Mouse (Mus musculus) heart, embryonic 16.5 days (tissue): Measurements from ENCODE around the gene Zkscan5. TPM values are rescaled to one million over a fixed set of nuclear protein-coding genes. Genes with fewer than 3 reads are reported as not detected.
"Not testable (repeated sequence)": the region's sequence is repeated elsewhere in the genome, so short reads cannot be mapped to it uniquely, and the experiment has no call there.

Source experiments
- ATAC-seq: fragments of 200-750 bp; cut with Nextera tagmentation; replicated peaks from 2 replicates; pipeline ENCODE4 v1.8.0; 2017; ENCODE audit warnings: moderate number of reproducible peaks; ENCODE audit not compliant: insufficient read depth, low FRiP score; ENCODE audit errors: extremely low read depth
- H3K27ac ChIP-seq: fragments of 300-500 bp; sonication (generic); 2 replicates; pipeline ENCODE4 v1.5.1; 2014; ENCODE audit warnings: mild to moderate bottlenecking, low read length, control low read depth, moderate library complexity
- H3K27me3 ChIP-seq: fragments of 300-500 bp; sonication (generic); 2 replicates; pipeline ENCODE4 v1.6.1; 2014; ENCODE audit warnings: low read length, mixed read lengths; ENCODE audit not compliant: control insufficient read depth, insufficient read depth
- H3K36me3 ChIP-seq: fragments of 300-500 bp; sonication (generic); 2 replicates; pipeline ENCODE4 v1.6.1; 2014; ENCODE audit not compliant: control insufficient read depth, insufficient read depth
- H3K4me1 ChIP-seq: fragments of 300-500 bp; sonication (generic); 2 replicates; pipeline ENCODE4 v1.6.1; 2014; ENCODE audit warnings: low read length, mixed read lengths; ENCODE audit not compliant: control insufficient read depth, insufficient read depth
- H3K4me2 ChIP-seq: fragments of 300-500 bp; sonication (generic); 2 replicates; pipeline ENCODE4 v1.6.1; 2014; ENCODE audit warnings: low read depth, mild to moderate bottlenecking, control low read depth, low read length
- H3K4me3 ChIP-seq: fragments of 300-500 bp; sonication (generic); 2 replicates; pipeline ENCODE4 v1.5.1; 2014; ENCODE audit warnings: mild to moderate bottlenecking, control low read depth, low read length
- H3K9ac ChIP-seq: fragments of 300-500 bp; sonication (generic); 2 replicates; pipeline ENCODE4 v1.6.1; 2014; ENCODE audit warnings: low read length, control low read depth
- H3K9me3 ChIP-seq: fragments of 300-500 bp; sonication (generic); replicated peaks from 2 replicates; pipeline ENCODE4 v1.6.1; 2016; ENCODE audit warnings: low read length; ENCODE audit not compliant: control insufficient read depth
- WGBS: fragments of 180-500 bp; shearing (Covaris S2); extraction: QIAGEN DNeasy Blood & Tissue Kit; methylation state at CpG from one replicate; pipeline ENCODE4 v1.1.7; 2014; 5-methylcytosine and 5-hydroxymethylcytosine counted together
- polyA plus RNA-seq: library from polyadenylated mRNA; unstranded; fragments of >200 nt; fragmentation: Nextera tagmentation; extraction: Ambion mirVana; gene quantifications from 2 replicates; pipeline ENCODE4 v1.2.1, GENCODE M21; 2015

Zkscan5 gene
- polyA plus RNA-seq, 1 experiment from 2014 or later, result 9.8 TPM

GRCm38 (mm10) chr5:145218671-145219070, 14.3 kb downstream of the Zkscan5 start:
- Histone ChIP-seq H3K4me1 (no peaks in the 10 kb centered on the region), H3K4me3 (no peak overlapping the region), H3K4me2 (no peak overlapping the region), H3K9ac (no peak overlapping the region), H3K36me3 (peaks cover 39% of the 10 kb centered on the region), H3K27ac (no peak overlapping the region), H3K9me3 (no peaks in the 10 kb centered on the region), H3K27me3 (no peaks in the 10 kb centered on the region)
- WGBS, result 94% methylated on average over 20 of the region's 20 CpGs
- ATAC-seq, result no peak

DNA sequence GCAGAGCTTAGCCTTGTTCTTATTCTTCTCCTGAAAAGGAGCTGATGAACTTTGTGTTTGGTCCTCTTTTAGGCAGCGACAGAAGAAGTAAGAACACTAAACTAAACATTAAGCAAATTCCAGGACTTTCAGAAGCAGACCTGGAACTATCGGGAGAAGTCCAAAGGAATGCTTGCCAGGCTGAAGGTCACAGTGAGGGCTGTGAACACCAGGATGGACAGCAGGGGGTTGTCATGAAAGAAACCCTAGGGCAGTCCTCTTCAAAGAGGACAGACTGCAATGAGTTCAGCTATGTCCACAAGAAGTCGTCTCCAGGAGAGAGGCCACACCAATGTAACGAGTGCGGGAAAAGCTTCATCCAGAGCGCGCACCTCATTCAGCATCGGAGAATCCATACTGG, 15.6 kb downstream of the Zkscan5 start:
- no peak for ATAC-seq
- H3K27ac ChIP-seq, result no peak overlapping the region
- WGBS, result 89% methylated on average over 8 of the region's 8 CpGs

DNA sequence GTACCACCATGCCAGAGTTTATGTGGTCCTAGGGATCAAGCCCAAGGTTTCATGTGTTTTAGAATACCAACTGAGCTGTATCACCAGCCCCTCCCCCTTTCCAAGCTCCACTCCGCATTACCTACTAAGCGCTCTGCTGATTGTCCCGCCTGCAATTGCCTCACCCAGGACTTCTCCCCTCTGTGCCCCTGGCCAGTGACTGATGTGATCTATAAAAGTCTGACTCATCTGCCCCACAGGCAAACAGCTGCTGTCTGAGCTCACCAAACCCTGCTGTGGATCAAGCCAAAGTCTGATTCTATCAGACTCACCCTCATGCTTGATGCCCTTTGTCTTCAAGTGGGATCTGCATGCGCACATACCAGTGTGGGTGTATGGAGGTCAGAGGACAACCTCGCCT, 18.5 kb downstream of the Zkscan5 start:
- ATAC-seq, result no peak
- WGBS, result 86% methylated on average over 5 of the region's 5 CpGs

More for the DNA sequence above, 15.6 kb downstream of the Zkscan5 start:
- H3K4me1 ChIP-seq, result no peaks in the 10 kb centered on the region
- H3K4me3 ChIP-seq, result no peak overlapping the region
- H3K4me2 ChIP-seq, result no peak overlapping the region
- H3K9ac ChIP-seq, result no peak overlapping the region
- H3K27me3 ChIP-seq, result no peaks in the 10 kb centered on the region
- H3K9me3 ChIP-seq, result no peaks in the 10 kb centered on the region
- peaks cover 39% of the 10 kb centered on the region for H3K36me3 ChIP-seq

DNA sequence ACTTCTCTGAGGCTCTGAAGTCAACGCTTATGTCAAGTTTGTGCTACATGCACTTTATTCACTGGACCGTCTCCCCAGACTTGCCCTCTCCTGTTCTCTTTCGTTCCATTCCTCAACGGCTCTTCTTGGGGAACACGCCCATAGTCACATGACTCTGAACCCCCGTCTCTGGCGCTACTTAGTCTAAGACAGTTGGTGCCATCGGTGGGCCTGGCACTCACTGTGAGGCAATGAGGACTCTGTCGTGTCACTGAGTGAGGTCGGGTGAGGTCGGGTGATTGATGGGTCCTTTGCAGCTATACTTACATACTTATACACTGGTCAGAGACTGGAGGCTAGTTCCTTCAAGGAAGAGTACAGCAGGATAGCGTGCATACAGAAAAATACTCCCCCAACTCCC, 19.0 kb downstream of the Zkscan5 start:
- peaks cover 30% of the 10 kb centered on the region for H3K36me3 ChIP-seq
- H3K9me3 ChIP-seq, result no peaks in the 10 kb centered on the region
- no peak overlapping the region for H3K9ac ChIP-seq
- H3K27me3 ChIP-seq, result no peaks in the 10 kb centered on the region
- no peak overlapping the region for H3K4me2 ChIP-seq
- ATAC-seq, result no peak
- 80% methylated on average over 12 of the region's 12 CpGs for WGBS
- no peaks in the 10 kb centered on the region for H3K4me1 ChIP-seq
- no peak overlapping the region for H3K4me3 ChIP-seq
- H3K27ac ChIP-seq, result no peak overlapping the region

More for the DNA sequence above, 18.5 kb downstream of the Zkscan5 start:
- Histone ChIP-seq H3K4me3 (no peak overlapping the region), H3K9ac (no peak overlapping the region), H3K4me1 (no peaks in the 10 kb centered on the region), H3K27ac (no peak overlapping the region), H3K27me3 (no peaks in the 10 kb centered on the region), H3K36me3 (peaks cover 33% of the 10 kb centered on the region), H3K9me3 (no peaks in the 10 kb centered on the region), H3K4me2 (no peak overlapping the region)

GRCm38 (mm10) chr5:145226453-145226852, 22.1 kb downstream of the Zkscan5 start:
- H3K4me3 ChIP-seq, result no peak overlapping the region
- no peak overlapping the region for H3K9ac ChIP-seq
- peaks cover 7% of the 10 kb centered on the region for H3K36me3 ChIP-seq
- no peaks in the 10 kb centered on the region for H3K9me3 ChIP-seq
- H3K27me3 ChIP-seq, result no peaks in the 10 kb centered on the region
- no peak overlapping the region for H3K4me2 ChIP-seq
- 0 out of 2 replicates have a peak, but pooled peaks cover 6% of the 10 kb centered on the region for H3K4me1 ChIP-seq
- 53% methylated on average over 2 of the region's 2 CpGs for WGBS
- no peak for ATAC-seq
- H3K27ac ChIP-seq, result no peak overlapping the region

- not testable (repeated sequence) for ATAC-seq, H3K9me3 ChIP-seq, H3K4me3 ChIP-seq, H3K9ac ChIP-seq, H3K27me3 ChIP-seq, H3K4me2 ChIP-seq, H3K27ac ChIP-seq
- Histone ChIP-seq H3K36me3 (peaks cover 10% of the 10 kb centered on the region), H3K4me1 (peaks cover 14% of the 10 kb centered on the region)
- 69% methylated on average over 6 of the region's 6 CpGs for WGBS
Measured at GRCm38 (mm10) chr5:145229283-145229682, 24.9 kb downstream of the Zkscan5 start.

DNA sequence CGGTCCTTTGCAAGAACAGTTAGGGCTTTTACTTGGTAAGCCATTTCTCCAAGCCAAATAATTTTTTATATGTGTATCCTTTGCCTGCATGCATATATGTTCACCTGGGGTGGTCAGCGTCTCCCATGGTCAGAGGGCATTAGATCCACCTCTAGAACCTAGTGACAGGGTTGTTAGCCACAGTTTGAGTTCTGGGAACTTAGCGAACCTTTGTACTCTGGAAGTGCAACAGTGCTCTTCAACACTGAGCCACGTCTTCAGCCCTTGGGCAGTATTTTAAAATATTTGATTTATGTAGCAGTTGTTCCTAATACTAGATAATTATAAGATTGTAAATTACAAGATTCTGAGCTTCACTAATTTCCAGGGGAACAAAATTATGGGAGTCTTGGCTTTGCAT, 26.3 kb downstream of the Zkscan5 start:
- no peak for ATAC-seq
- whole genome bisulfite sequencing, result 90% methylated on average over 4 of the region's 4 CpGs
- peaks cover 14% of the 10 kb centered on the region for H3K4me1 ChIP-seq
- no peaks in the 10 kb centered on the region for H3K27me3 ChIP-seq
- no peaks in the 10 kb centered on the region for H3K9me3 ChIP-seq
- H3K4me2 ChIP-seq, result peak overlapping the region; percentile 88
- peak overlapping the region; percentile 100 for H3K4me3 ChIP-seq
- H3K9ac ChIP-seq, result peak overlapping the region; percentile 100
- peak overlapping the region; percentile 98 for H3K27ac ChIP-seq
- H3K36me3 ChIP-seq, result peaks cover 24% of the 10 kb centered on the region

GRCm38 (mm10) chr5:145231367-145231871, 27.1 kb downstream of the Zkscan5 start, which contains the start of gene Zfp655:
Gene Zfp655, plus strand, starts transcription at chr5:145231715.
- H3K4me1 ChIP-seq, result peaks cover 14% of the 10 kb centered on the region
- H3K9me3 ChIP-seq, result no peaks in the 10 kb centered on the region
- H3K36me3 ChIP-seq, result peaks cover 28% of the 10 kb centered on the region
- under 1% methylated on average over 41 of the region's 42 CpGs for WGBS
- H3K4me3 ChIP-seq, result peak within 1 kb of the TSS; percentile 100
- no peaks in the 10 kb centered on the region for H3K27me3 ChIP-seq
- H3K9ac ChIP-seq, result peak within 1 kb of the TSS; percentile 100
- ATAC-seq, result peak; percentile 98
- H3K4me2 ChIP-seq, result peak within 1 kb of the TSS; percentile 88
- peak within 1 kb of the TSS; percentile 98 for H3K27ac ChIP-seq

DNA sequence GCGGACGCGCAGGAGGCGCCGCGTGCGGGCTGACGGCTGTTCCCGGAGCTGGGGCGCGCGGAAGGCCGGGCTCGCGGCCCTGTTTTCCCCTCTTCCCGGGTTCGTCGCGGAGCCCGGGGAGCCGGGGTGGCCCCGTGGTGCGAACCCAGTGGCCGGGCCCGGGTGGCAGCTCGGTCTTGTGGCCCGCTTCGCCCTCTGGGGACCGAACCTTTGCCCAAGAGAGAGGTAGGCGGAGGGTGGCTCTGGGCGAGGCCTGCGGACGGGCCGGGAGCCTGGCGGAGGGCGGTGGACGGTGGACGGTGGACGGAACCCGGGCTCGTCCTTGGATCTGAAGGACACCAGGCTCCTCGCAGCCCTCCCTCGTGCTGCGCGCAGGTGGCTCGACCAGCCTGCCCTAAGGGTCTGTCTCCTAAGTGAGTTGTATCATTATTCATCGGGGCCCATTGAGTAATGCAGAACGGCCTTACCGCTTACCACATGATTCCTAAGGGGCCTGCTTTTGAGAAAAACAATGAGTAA, 27.6 kb downstream of the Zkscan5 start:
- Histone ChIP-seq H3K4me3 (peak overlapping the region; percentile 100), H3K27me3 (no peaks in the 10 kb centered on the region), H3K36me3 (peaks cover 29% of the 10 kb centered on the region), H3K9ac (peak overlapping the region; percentile 100), H3K4me2 (peak overlapping the region; percentile 84), H3K27ac (peak overlapping the region; percentile 98), H3K9me3 (no peaks in the 10 kb centered on the region), H3K4me1 (peaks cover 14% of the 10 kb centered on the region)
- ATAC-seq, result peak; percentile 35
- 0% methylated on average over 42 of the region's 49 CpGs for WGBS
